Mouse (Mus musculus) neural tube, embryonic 10.5 days (tissue): Measurements from ENCODE around the gene Zfand6.

Experiments used
- DNase-seq: peaks from one replicate; pipeline ENCODE4 v3.0.0-alpha.2; 2017; ENCODE audit warnings: low spot score; ENCODE audit errors: extremely low spot score

Zfand6 gene

DNA sequence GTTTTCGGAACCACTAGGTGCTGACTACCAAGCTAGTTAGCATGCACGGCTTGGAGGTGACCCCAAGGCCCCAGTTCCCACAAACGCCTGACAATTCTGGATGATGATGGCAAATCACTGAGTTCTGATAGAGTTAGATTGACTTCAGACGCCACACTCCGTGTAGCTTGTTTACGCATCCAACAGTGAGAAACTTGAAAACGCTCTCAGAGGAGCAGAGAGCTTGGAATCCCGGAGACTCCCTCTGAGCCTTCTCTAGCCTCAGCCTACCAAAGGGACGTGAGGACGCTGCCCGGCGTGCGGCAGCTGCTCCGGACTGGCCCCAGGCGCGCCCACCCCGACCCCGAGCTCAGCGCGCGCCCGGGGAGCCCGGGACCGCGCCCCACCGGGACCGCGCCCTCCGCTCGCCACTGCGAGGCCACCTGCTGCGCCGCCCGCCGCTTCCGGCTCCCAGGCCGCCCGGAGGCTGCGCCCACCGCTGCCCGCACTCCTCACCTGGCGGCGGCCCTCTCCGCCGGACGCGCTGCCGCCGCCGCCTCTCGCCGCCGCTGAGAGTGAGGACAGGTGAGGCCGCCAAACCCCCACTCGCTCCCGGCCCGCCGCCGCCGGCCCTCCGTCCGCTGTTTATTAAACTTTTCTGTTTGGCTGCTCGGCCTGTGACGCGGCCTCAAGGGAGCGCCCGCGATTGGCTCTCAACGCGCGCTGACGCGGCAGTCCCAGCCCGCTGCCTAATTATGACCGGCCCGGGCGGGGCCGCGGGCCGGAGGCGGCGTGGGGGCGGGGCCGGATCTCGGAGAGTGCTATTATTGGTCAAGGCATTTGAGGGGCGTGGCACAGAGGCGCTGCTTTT lies at the start of gene Zfand6:
Gene Zfand6 (minus strand): TSS at position 709 of the 850 bp plus-strand sequence.
- peak; percentile 98 for DNase-seq

DNA sequence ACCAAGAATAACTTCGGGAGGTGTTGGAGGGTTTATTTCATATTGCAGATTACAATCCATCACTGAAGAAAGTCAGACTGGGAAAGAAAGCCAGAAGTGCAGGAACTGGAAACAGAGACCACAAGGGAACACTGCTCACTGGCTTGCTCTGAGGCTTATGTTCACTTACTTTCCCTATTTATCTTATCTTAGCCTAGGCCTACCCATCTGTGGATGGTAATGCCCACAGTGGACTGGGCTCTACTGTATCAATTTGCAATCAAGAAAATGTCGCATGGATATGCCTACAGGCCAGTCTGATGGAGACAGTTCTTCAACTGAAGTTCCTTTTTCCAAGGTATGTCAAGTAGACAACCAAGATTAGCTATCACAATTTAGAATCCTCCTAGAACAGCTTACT lies 47.0 kb upstream of the Zfand6 start:
- DNase-seq: no peak

DNA sequence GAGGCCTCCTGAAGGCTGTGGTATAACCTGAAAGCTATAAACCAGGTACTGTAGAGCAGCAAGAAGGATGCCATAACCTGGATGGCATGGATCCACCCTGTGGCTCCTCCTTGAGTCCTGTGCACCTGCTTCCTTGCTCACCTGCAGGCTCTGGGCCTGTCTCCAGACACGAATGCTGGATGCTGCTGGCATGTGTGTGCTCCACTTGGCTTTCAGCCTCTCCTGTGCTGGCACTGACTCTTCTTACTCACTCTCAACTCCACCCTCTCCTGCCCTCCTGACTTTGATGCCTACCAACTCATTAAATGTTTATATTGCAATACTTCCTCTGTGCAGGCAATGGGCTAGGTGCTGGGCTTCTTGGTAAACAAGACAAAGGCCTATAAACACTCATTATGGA lies 43.3 kb upstream of the Zfand6 start:
- DNase-seq: no peak

DNA sequence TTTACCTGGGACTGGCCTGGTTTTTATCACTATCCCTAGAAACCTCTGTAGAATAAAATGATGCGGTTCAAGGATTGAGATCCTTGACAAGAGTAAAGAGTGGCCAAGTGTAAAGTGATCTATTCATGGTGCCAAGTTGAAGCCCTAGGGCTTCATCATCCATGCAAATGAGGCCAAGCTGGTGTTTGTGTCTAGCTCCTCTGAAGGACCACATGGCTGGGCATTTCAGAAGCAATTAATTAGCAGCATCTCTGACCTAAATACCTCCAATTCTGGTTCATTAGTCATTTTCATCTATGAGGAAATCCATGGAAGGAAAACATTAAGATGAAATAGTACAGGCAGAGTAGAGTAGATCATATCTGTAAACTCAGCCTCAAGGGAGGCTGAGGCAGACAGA lies 42.3 kb upstream of the Zfand6 start:
- no peak for DNase-seq

DNA sequence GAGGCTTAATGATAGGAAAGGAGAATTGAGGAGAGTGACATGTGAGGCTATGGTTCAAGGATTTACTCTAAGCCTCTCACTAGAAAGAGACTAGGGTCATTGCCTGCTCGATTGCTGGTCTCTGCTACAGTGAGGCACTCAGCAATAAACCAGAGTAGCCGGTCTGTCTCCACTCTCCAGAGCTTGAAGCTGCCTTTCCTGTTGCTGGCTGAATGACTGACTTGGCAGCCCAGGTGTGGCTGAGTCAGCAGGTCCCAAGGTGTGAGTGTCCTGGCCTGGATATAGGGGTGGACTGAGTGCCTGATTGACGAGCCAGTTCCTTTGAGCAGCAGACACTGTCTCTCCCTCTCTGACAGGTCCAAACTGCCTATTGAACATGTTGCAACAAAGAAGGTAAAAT lies 41.3 kb upstream of the Zfand6 start:
- no peak for DNase-seq

DNA sequence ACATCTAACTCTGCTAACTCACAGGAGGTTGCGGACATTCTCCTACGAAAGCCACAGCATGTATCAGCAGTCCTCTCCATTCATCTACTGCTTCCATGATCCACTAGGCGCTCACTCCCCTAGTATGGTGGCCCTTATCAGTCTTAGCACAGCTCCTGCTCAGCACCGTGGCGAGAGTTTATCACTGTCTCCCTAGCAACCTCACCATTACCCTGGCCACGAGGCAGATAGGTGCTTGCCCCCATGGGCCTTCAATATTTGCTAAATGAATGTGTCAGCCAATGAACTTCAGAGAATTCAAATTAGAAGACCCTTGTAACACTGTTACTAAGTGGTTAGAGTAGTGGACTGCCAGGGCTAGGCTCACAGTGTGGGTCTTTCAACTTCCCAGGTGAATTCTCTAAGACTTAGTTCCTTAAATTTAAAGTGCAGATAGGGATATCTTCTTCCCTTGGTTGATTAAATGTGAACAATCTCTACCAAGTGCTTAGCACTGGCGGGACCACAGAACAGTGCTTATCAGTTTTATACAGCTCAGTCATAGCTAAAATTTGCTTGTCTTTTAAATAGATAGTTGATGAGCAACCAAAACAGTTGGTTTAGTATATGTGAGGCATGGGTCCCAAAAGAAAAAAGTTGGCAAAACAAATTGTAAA lies 33.2 kb upstream of the Zfand6 start:
- no peak for DNase-seq

DNA sequence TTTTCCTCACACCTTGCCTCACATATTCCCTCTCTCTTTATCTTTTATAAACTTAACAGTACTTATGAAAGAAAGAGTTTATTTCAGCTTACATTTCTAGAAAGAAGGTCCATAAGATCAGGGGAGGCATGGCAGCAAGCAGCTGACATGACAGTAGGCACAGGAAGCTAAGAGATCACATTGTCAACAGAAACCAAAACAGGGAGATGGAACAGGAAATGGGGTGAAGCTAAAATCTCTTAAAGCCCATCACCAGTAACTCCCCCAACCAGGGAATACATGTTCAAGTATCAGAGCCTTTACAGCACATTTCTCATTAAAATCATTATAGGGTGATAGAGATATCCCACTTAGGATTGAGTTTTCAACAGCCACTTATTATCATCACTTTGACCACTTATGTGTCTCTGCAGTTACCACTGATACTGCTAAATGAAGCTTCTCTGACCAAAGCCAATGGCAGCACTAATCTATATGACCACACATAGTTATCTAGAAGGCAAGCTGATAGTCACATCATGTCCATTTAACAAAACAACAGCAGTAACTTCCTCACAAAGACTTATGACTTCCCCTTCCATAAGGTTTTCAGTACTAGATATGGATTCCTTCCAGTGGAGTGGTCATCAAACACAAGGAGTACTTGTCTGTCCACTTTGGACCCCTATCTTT lies 20.7 kb upstream of the Zfand6 start:
- no peak for DNase-seq

DNA sequence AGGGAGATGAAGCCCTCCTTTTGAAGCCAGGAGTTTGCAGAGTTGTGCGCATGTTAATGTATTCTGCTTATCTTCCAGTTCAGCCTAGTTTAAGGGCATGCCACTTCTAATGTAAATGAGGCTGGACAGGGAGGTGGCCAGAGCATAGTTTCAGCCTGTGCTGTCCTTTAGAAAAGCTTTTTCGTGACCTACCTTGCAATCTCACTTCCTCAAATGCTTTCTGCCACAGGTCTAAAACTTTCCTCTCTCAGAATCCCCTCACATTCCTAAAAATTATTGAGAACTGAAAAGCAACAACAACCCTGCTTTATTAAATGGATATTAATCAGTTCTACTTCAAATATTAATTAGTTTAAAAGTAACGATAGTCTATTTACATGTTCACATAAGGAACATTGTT lies 17.1 kb upstream of the Zfand6 start:
- DNase-seq: no peak

DNA sequence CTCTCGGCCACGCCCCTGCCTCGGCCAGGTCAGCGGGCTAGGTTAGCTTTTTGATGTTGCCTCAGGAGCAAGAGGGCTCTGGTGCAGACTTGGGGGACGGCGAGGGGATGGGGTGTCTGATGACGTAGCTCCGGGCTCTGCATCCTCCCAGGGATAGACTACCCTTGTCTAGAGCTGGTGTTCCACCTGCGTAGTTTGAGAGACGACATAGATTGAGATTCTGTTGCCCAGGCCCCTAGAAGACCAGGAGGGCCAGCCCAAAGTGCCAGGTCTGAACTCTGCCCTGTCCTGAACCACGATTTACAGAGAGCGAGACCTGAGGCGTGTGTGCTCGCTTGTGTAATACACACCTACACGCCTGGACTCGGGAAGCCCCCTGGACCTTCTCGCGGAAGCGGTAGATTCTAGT lies 346 bp upstream of the Zfand6 start:
- no peak for DNase-seq

DNA sequence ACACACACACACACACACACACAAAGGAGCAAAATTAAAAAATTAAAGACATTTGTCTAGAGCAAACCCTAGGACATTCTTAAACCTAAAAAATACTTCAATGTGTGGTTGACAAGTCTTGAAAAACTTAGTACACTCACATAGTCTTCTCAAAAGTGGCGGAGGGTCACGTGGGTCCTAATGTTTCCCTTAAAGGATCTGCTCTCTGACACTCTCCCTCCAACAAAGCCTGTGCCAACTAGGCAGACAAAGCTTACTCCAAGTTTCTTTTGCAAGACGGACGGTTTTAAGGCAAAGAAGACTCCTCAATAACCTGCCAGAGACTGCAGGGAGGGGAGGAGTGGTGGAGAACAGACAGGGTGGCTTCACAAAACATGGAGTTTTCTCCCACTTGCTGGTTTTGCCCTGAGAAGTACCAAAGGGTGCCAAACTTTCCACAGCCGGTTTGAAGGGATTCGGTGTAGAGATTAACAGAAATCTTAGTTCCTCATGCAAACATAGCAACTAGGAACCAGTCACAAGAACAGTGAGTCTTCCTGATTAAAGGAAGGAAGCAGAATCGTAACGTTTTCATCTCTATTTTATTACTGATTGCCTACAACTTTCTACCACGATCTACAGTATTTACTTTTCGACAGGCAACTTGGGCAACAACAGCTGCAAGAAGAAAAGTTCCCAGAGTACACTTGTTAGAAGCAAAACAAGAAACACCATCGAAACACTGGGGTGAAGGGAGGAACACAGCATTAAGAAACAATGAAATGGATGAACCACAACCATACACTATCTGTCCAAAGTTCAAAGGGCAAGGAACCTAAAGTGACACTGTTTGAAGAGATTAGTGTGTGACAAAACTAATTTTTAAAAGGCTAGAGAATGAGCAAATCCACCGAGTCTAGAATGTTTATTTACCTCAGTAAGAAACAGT lies 1.8 kb downstream of the Zfand6 start:
- DNase-seq: no peak

DNA sequence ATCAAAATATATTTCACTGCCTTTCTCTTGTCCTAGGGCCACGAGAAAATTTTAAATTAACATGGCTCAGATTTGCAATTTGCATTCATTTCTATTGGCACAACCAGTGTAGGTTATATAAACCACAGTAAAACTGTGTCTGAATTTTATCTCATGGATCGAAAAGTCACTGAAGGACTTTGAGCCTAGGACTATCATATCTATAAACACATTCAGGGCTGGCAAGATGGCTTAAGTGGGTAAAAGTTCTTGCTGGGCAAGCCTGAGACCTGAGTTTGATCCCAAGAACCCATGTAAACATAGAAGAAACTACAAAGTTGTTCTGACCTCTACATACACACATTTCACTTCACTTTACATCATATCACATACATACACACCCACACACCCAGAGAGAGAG lies 3.4 kb downstream of the Zfand6 start:
- no peak for DNase-seq

DNA sequence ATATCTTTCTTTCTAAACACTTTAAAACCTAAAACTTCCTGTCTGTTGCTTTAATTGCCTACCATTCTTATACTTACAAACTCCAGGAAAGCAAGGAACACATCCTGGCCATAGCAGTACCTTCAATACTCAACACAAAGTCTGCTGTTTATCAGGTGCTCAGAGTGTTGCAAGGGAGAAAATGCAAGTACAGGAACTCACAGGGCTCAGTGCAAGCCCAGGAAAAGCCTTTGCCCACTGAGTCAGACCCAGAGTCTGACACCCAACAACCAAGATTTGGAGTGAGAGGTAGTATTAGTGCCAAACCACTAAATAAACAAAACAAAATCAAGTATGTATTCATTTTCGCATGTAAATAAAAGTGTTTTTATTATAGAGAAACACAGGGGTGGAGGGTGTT lies 5.1 kb downstream of the Zfand6 start:
- DNase-seq: no peak

DNA sequence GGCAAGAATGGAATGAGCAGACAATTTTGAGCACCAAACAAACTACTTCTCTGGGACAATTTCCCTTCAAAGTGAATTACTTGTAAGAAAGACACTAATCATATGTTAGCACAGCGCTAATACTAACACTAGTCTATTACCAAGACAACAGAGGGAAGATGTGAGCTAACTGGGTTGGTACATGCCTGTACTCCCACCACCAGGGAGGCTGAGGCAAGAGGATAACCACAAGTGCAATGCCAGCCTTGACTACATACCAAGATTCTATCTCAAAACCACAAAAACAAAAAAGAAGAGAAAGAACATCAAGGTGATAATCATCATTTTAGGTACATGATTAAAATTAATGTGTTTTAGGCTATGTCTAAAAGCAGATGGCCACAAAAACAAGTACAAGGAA lies 8.2 kb downstream of the Zfand6 start:
- no peak for DNase-seq

DNA sequence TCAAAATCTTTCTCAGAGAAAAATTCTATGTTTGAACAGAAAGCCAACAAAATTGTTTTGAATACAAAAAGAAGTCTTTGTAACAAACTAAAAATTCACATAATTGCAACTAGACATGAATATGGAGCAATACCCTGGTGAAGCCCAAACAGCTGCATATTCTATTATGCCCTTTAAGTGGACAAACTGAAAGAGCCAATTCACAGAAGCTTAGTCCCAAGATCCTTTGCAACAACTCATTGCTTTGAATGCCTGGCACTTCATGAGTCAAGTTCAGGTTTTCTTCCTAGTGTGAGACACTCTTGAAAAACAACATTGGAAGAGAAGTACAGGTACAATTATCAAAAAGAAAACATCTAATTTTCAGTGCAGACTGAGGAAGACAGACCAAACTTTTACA lies 8.8 kb downstream of the Zfand6 start:
- DNase-seq: no peak

DNA sequence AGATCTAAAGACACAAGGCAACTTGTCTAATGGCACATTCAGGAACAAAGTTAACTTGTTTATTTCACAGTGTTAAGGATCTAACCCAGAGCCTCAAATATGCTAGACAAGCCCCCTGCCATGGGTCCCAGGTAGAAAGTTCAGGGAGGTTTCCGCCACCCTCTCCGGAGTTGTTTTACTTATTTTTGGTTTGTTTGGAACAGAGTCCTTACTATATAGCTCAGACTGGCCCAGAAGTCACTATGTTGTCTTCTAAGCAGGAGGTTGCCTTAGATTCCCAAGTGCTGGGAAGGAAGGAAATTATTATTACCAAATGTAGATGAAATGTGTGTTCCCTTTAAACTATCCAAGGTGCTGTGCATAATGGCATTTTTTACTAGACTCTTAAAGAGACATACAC lies 9.7 kb downstream of the Zfand6 start:
- peak; percentile 17 for DNase-seq

DNA sequence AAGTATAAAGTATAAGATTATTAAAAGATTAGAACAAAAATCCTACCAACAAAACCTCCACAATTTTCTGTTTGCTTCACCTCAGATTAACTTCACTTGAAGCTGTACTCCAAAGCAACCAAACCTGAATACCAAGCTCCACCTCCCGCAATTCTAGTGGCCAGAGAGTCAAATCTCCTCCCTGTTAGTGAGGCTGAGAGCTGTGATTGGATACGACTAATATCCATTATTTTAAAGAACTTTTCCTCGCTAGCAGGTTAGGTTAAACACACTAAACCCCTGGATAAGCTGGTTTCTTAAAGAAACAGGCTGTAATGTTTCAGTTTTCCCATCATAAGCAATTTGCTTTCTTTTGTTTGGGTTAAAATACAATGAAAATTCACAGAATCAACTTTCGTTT lies 10.5 kb downstream of the Zfand6 start:
- peak; percentile 25 for DNase-seq

DNA sequence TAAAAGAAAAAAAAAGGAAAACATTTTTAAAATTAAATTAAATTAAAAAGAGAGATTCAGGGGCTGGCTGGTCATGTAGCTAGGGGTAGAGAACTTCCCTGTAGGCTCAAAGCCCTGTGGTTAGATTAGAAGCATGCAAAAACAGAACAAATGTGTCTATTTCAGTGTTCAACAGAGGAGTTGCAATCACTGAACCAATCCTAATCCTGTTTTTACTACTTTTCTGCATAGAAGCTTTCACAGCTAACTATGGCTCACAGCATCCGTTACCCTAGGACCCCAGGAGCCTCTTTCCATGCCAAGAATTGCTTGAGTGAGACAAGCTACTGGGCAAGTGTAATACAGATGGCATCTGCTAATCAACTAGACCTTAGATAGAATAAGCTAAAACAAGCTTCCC lies 16.7 kb downstream of the Zfand6 start:
- DNase-seq: no peak

DNA sequence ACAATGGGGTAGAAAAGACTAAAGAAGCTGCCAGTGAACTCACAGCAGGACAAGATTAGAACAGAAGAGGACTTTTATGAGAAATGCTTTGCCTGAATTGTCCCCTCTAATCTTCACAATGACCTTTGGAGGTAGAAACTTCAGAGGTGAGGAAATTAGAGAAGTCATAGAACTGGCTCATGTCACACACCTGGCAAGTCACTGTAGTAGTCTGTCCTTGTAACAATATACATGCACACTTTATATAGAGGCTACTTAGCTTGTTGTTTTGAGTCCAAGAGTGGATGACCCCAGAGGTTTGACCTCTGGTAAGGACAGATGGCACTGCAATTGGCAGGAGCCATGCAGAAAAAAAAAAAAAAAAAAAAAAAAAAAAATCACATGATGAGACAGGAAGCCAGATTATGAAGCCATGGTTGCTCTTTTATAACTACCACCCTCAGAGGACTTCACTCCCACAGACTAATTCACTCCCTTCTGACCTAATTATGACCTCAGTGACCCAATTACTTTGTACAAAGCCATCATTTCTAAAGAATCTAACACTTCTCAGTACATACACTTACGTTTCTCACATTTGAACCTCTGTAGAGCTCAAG lies 20.1 kb downstream of the Zfand6 start:
- DNase-seq: no peak

DNA sequence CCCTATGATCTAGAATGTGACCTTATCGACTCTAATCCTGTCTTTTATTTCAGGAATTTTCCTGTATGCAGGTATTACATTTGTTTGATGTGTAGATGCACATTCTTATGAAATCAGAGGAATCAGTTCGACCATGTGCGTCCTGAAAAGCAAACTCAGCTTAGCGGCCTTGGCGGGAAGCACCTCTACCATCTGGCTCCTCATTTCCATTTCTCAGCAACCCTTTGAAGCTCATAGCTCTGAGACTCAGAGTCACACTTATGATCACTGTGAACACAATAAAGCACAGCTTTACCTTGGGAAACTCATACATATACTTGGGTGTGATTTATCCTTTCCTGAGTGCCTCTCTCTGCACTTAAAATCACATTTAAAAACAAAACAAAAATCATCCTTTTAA lies 21.8 kb downstream of the Zfand6 start:
- DNase-seq: no peak

DNA sequence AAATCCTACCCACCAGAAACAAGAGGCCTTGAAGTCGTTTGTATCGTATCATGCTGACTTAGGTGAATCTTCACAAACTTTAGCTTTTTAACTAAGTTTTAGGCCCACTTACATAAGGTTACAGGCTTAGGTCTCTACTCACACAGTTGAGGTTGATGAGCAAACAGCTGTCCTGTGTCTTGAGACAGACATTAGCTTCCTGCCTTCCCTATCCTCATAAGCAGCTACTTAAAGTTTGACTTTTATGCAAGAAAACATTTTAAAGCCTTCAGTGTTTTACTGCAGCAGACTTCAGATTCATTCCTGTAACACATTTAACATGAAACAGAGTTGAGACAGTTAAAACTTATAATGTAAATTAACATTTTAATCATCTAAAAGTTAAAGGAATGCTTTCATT lies 37.0 kb downstream of the Zfand6 start:
- no peak for DNase-seq

DNA sequence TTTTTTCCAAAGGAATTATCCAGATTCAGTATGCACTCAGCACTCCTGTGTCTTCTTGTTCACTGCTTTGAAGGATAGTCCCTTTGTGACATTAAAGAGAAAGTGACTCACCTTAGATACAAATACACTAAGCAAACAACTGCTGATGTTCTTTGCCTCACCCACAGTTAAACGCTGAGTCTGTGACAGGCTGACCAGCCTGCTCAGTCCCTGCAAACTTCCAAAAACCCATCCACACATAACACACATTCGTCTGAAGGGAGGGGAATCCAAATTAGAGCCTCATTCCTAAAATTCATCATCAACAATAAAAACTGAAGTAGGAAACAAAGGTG lies 37.8 kb downstream of the Zfand6 start:
- DNase-seq: no peak
